Mouse (Mus musculus) MEL (cell line): ENCODE data around the gene Polr2m. TPM values are rescaled to one million over a fixed set of nuclear protein-coding genes. Genes with fewer than 3 reads are reported as not detected.

Source experiments
- DNase-seq: peaks from one replicate; pipeline ENCODE4 v3.0.0; 2011; ENCODE audit warnings: low read depth, low spot score
- H3K27ac ChIP-seq: 2 replicates; pipeline ENCODE4 v1.5.1; 2012; ENCODE audit warnings: low read depth, mild to moderate bottlenecking, control low read depth, low read length, moderate library complexity; ENCODE audit not compliant: control insufficient read depth
- H3K27me3 ChIP-seq, 2 experiments: fragments of 150-350 bp in 1 of 2; sonication (generic) in 1 of 2; 2 replicates each; pipeline ENCODE4 v1.6.1; 2012; ENCODE audit warnings: low read length in 2 of 2, mild to moderate bottlenecking in 2 of 2, improper control_type of control experiment in 1 of 2, moderate library complexity in 1 of 2; ENCODE audit not compliant: insufficient read depth in 2 of 2, control insufficient read depth in 1 of 2
- H3K36me3 ChIP-seq, 2 experiments: 2 replicates each; pipeline ENCODE4 v1.6.1; 2012 to 2014; ENCODE audit warnings: low read length in 2 of 2, improper control_type of control experiment in 1 of 2, inconsistent platforms in 1 of 2, mild to moderate bottlenecking in 1 of 2; ENCODE audit not compliant: insufficient read depth in 2 of 2, control insufficient read depth in 1 of 2
- H3K4me1 ChIP-seq, 2 experiments: fragments of 150-350 bp in 1 of 2; sonication (generic) in 1 of 2; 2 replicates each; pipeline ENCODE4 v1.6.1; 2012; ENCODE audit warnings: low read length in 2 of 2, improper control_type of control experiment in 1 of 2, mild to moderate bottlenecking in 1 of 2; ENCODE audit not compliant: insufficient read depth in 2 of 2, control insufficient read depth in 1 of 2
- H3K4me3 ChIP-seq, 2 experiments: fragments of 150-350 bp in 1 of 2; sonication (generic) in 1 of 2; 2 replicates each; pipeline ENCODE4 v1.5.1; 2012; ENCODE audit warnings: low read depth in 2 of 2, low read length in 2 of 2, mild to moderate bottlenecking in 2 of 2, moderate library complexity in 2 of 2, control low read depth in 1 of 2, improper control_type of control experiment in 1 of 2; ENCODE audit not compliant: control insufficient read depth in 1 of 2, insufficient read depth in 1 of 2
- H3K79me2 ChIP-seq: 2 replicates; pipeline ENCODE4 v1.6.1; 2012; ENCODE audit warnings: mild to moderate bottlenecking, low read length, moderate library complexity; ENCODE audit not compliant: control insufficient read depth, poor library complexity, insufficient read depth
- H3K9ac ChIP-seq: 2 replicates; pipeline ENCODE4 v1.6.1; 2012; ENCODE audit warnings: low read depth, mild to moderate bottlenecking, control low read depth, low read length, moderate library complexity; ENCODE audit not compliant: control insufficient read depth, poor library complexity, severe bottlenecking
- H3K9me3 ChIP-seq: fragments of 150-350 bp; sonication (generic); replicated peaks from 2 replicates; pipeline ENCODE4 v1.6.1; 2012; ENCODE audit warnings: mild to moderate bottlenecking, low read length, improper control_type of control experiment, moderate library complexity; ENCODE audit not compliant: insufficient read depth
- BHLHE40 ChIP-seq: IDR thresholded peaks from 2 replicates; pipeline ENCODE4 v1.6.1; 2012; ENCODE audit warnings: low read depth, mild to moderate bottlenecking, inconsistent platforms, low read length, improper control_type of control experiment, borderline replicate concordance
- CTCF ChIP-seq, 3 experiments: IDR thresholded peaks in 2 of 3; conservative IDR thresholded peaks in 1 of 3; 2 replicates each; pipeline ENCODE4 v1.5.1; 2011 to 2012; ENCODE audit warnings: low read length in 3 of 3, low read depth in 2 of 3, mild to moderate bottlenecking in 2 of 3, improper control_type of control experiment in 1 of 3, inconsistent platforms in 1 of 3, mixed read lengths in 1 of 3, moderate library complexity in 1 of 3; ENCODE audit not compliant: control insufficient read depth in 1 of 3, insufficient read depth in 1 of 3, poor library complexity in 1 of 3, severe bottlenecking in 1 of 3
- E2F4 ChIP-seq: IDR thresholded peaks from 2 replicates; pipeline ENCODE4 v1.6.1; 2011; ENCODE audit warnings: low read depth, low read length, improper control_type of control experiment, borderline replicate concordance
- ELF1 ChIP-seq: IDR thresholded peaks from 2 replicates; pipeline ENCODE4 v1.6.1; 2014; ENCODE audit warnings: low read depth, mild to moderate bottlenecking, inconsistent platforms, low read length, improper control_type of control experiment, moderate library complexity
- ETS1 ChIP-seq: IDR thresholded peaks from 2 replicates; pipeline ENCODE4 v1.6.1; 2012; ENCODE audit warnings: low read depth, mild to moderate bottlenecking, inconsistent platforms, low read length, improper control_type of control experiment, moderate library complexity
- HCFC1 ChIP-seq: IDR thresholded peaks from 2 replicates; pipeline ENCODE4 v1.6.1; 2012; ENCODE audit warnings: low read depth, mild to moderate bottlenecking, inconsistent platforms, low read length, improper control_type of control experiment, moderate library complexity
- MAFK ChIP-seq: IDR thresholded peaks from 2 replicates; pipeline ENCODE4 v1.6.1; 2011; ENCODE audit warnings: low read depth, mild to moderate bottlenecking, low read length, improper control_type of control experiment, borderline replicate concordance
- MEF2A ChIP-seq: IDR thresholded peaks from 2 replicates; pipeline ENCODE4 v1.6.1; 2014; ENCODE audit warnings: low read depth, mild to moderate bottlenecking, inconsistent platforms, low read length, improper control_type of control experiment; ENCODE audit not compliant: poor library complexity, insufficient replicate concordance, severe bottlenecking; ENCODE audit errors: extremely low read depth
- POLR2A ChIP-seq, 2 experiments: IDR thresholded peaks; 2 replicates each; pipeline ENCODE4 v1.6.1; 2011 to 2012; ENCODE audit warnings: low read length in 2 of 2, mild to moderate bottlenecking in 2 of 2, control low read depth in 1 of 2, improper control_type of control experiment in 1 of 2, low read depth in 1 of 2, moderate library complexity in 1 of 2; ENCODE audit not compliant: control insufficient read depth in 1 of 2, insufficient read depth in 1 of 2, poor library complexity in 1 of 2
- POLR2AphosphoS5 ChIP-seq: IDR thresholded peaks from 2 replicates; pipeline ENCODE4 v1.6.1; 2012; ENCODE audit warnings: low read depth, borderline replicate concordance, mild to moderate bottlenecking, inconsistent platforms, low read length, moderate library complexity, mixed read lengths
- RAD21 ChIP-seq: IDR thresholded peaks from 2 replicates; pipeline ENCODE4 v1.6.1; 2011; ENCODE audit warnings: mild to moderate bottlenecking, low read depth, low read length, improper control_type of control experiment
- RCOR1 ChIP-seq: IDR thresholded peaks from 2 replicates; pipeline ENCODE4 v1.6.1; 2012; ENCODE audit warnings: low read depth, mild to moderate bottlenecking, inconsistent platforms, low read length, improper control_type of control experiment
- SIN3A ChIP-seq: IDR thresholded peaks from 2 replicates; pipeline ENCODE4 v1.6.1; 2012; ENCODE audit warnings: low read length, improper control_type of control experiment, inconsistent platforms
- TCF12 ChIP-seq: IDR thresholded peaks from 2 replicates; pipeline ENCODE4 v1.6.1; 2014; ENCODE audit warnings: low read depth, mild to moderate bottlenecking, inconsistent platforms, low read length, improper control_type of control experiment, moderate library complexity
- USF1 ChIP-seq: IDR thresholded peaks from 2 replicates; pipeline ENCODE4 v1.6.1; 2014; ENCODE audit warnings: low read depth, mild to moderate bottlenecking, inconsistent platforms, low read length, improper control_type of control experiment, moderate library complexity
- ZKSCAN1 ChIP-seq: IDR thresholded peaks from 2 replicates; pipeline ENCODE4 v1.6.1; 2012; ENCODE audit warnings: low read depth, mild to moderate bottlenecking, inconsistent platforms, low read length, improper control_type of control experiment, moderate library complexity
- polyA plus RNA-seq, 2 experiments: library from polyadenylated mRNA; stranded (reverse) in 1 of 2; unstranded in 1 of 2; fragments of >175 nt in 1 of 2; fragments of >200 nt in 1 of 2; gene quantifications; 2 replicates each; pipeline versions ENCODE4 v1.2.1 to v1.2.4; 2012; ENCODE audit warnings: low replicate concordance in 2 of 2, low read depth in 1 of 2; ENCODE audit not compliant: insufficient read length in 2 of 2, insufficient read depth in 1 of 2, missing spikeins in 1 of 2
- total RNA-seq: library from RNA; depleted of rRNA; stranded (reverse); fragments of 300-350 nt; gene quantifications from 2 replicates; pipeline ENCODE4 v1.2.3, GENCODE M21; 2012

Polr2m gene
- total and polyA plus RNA-seq, 3 experiments = 146 to 624 (median 217) TPM

DNA sequence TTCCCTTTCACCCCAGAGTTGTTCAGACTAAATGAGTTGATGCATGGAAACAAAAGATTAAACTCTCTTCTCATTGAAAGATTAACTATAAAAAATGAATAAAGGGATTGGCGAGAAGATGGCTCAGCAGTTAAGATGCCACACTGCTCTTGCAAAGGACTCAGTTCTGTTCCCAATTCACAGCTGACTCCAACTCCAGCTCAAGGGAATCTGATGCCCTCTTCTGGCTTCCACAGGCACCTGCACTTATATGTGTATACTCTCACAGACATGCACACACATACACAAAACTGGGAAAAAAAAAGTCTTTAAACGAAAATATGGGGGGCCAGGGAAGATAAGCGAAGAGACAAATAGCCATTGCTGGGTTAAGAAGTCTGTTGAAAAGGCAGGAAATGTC is 9.1 kb downstream of the Polr2m start:
- Histone ChIP-seq H3K4me1 (0 out of 4 replicates have a peak, but pooled peaks cover 0 to 3% of the 10 kb centered on the region in 2 experiments), H3K9me3 (no peaks in the 10 kb centered on the region), H3K27me3 (no peaks in the 10 kb centered on the region), H3K36me3 (peaks cover 16 to 36% of the 10 kb centered on the region in 2 experiments), H3K9ac (no peak overlapping the region), H3K4me3 (no peak overlapping the region), H3K27ac (no peak overlapping the region), H3K79me2 (0 out of 2 replicates have a peak, but pooled peaks cover 1% of the 10 kb centered on the region)
- DNase-seq = no peak
- TF ChIP-seq CTCF (IDR thresholded peaks at IDR 0.05 in 2 of 3, conservative IDR thresholded peaks at IDR 0.05 in 1 of 3; ENCODE audit: control insufficient read depth in 1 of 3, insufficient read depth in 1 of 3, low read depth in 2 of 3, low read length in 3 of 3, poor library complexity in 1 of 3, severe bottlenecking in 1 of 3) (peak; percentile 10 to 24 (median 19); a peak in 1 of 6 replicates), RAD21 (no peak), HCFC1 (no peak), SIN3A (no peak), POLR2A (IDR thresholded peaks at IDR 0.05; ENCODE audit: control insufficient read depth in 1 of 2, insufficient read depth in 1 of 2, low read depth in 1 of 2, low read length in 2 of 2, poor library complexity in 1 of 2) (peak in 1 of 2 experiments; percentile 27; a peak in 1 of 4 replicates), RCOR1 (no peak), USF1 (no peak)
- TF ChIP-seq, all 39 proteins: peak for 2

DNA sequence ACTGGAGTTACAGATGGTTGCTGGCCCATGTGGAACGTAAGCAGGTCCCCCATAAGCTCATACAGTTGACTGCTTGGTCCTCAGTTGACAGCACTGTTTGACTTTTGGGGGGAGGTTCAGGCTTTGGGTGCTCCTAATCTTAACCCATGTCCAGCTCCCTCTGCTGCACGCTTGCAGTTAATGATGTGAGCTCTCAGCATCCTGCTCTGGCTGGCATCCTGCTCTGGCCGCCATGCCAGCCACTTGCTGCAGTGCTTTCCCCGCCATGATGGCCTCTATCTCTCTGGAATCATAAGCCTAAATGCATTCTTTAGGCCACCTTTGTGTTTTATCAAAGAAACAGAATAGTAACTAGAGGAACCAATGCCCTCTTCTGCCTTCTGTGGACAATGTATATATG is 10.2 kb downstream of the Polr2m start:
- Histone ChIP-seq H3K9me3 (no peaks in the 10 kb centered on the region), H3K79me2 (0 out of 2 replicates have a peak, but pooled peaks cover 1% of the 10 kb centered on the region), H3K4me1 (no peaks in the 10 kb centered on the region), H3K9ac (no peak overlapping the region), H3K36me3 (peaks cover 8 to 34% of the 10 kb centered on the region in 2 experiments), H3K4me3 (no peak overlapping the region), H3K27me3 (no peaks in the 10 kb centered on the region)
- DNase-seq = no peak
- TF ChIP-seq ELF1 (no peak), MAFK (no peak), ZKSCAN1 (no peak), TCF12 (no peak), E2F4 (no peak), BHLHE40 (no peak), MEF2A (no peak), ETS1 (no peak), POLR2AphosphoS5 (no peak)
- TF ChIP-seq, all 39 proteins: peak for 0
- no peak overlapping the region for H3K27ac ChIP-seq
